Mouse (Mus musculus) neural tube, embryonic 13.5 days (tissue): ENCODE measurements around the gene Styk1. TPM values are rescaled to one million over a fixed set of nuclear protein-coding genes. Genes with fewer than 3 reads are reported as not detected.

Experiments used
- ATAC-seq: fragments of 200-750 bp; cut with Nextera tagmentation; 2 replicates; pipeline ENCODE4 v1.8.0; 2017; ENCODE audit warnings: low read depth, mild to moderate bottlenecking, moderate TSS enrichment, moderate library complexity
- H3K27ac ChIP-seq: fragments of 300-500 bp; sonication (generic); replicated peaks from 2 replicates; pipeline ENCODE4 v1.5.1; 2015; ENCODE audit warnings: moderate library complexity, mild to moderate bottlenecking, inconsistent platforms
- H3K27me3 ChIP-seq: fragments of 300-500 bp; sonication (generic); 2 replicates; pipeline ENCODE4 v1.6.1; 2015; ENCODE audit warnings: mild to moderate bottlenecking, inconsistent platforms
- H3K36me3 ChIP-seq: fragments of 300-500 bp; sonication (generic); 2 replicates; pipeline ENCODE4 v1.6.1; 2015; ENCODE audit warnings: mild to moderate bottlenecking, inconsistent platforms
- H3K4me1 ChIP-seq: fragments of 300-500 bp; sonication (generic); replicated peaks from 2 replicates; pipeline ENCODE4 v1.6.1; 2015; ENCODE audit warnings: inconsistent platforms
- H3K4me2 ChIP-seq: fragments of 300-500 bp; sonication (generic); 2 replicates; pipeline ENCODE4 v1.6.1; 2015; ENCODE audit warnings: inconsistent platforms, mild to moderate bottlenecking, moderate library complexity
- H3K4me3 ChIP-seq: fragments of 300-500 bp; sonication (generic); 2 replicates; pipeline ENCODE4 v1.5.1; 2015; ENCODE audit warnings: mild to moderate bottlenecking, inconsistent platforms
- H3K9ac ChIP-seq: fragments of 300-500 bp; sonication (generic); 2 replicates; pipeline ENCODE4 v1.6.1; 2015; ENCODE audit warnings: moderate library complexity, mild to moderate bottlenecking, inconsistent platforms
- H3K9me3 ChIP-seq: fragments of 300-500 bp; sonication (generic); 2 replicates; pipeline ENCODE4 v1.6.1; 2016; ENCODE audit warnings: inconsistent platforms
- WGBS: fragments of 180-500 bp; shearing (Covaris S2); methylation state at CpG from one replicate; pipeline ENCODE4 v1.1.7; 2015; 5-methylcytosine and 5-hydroxymethylcytosine counted together
- polyA plus RNA-seq: library from polyadenylated mRNA; unstranded; fragments of >200 nt; fragmentation: Nextera tagmentation; extraction: Ambion mirVana; gene quantifications from 2 replicates; pipeline ENCODE4 v1.2.1, GENCODE M21; 2015

Gene Styk1
- polyA plus RNA-seq, 1 experiment from 2014 or later = 1.4 TPM

DNA sequence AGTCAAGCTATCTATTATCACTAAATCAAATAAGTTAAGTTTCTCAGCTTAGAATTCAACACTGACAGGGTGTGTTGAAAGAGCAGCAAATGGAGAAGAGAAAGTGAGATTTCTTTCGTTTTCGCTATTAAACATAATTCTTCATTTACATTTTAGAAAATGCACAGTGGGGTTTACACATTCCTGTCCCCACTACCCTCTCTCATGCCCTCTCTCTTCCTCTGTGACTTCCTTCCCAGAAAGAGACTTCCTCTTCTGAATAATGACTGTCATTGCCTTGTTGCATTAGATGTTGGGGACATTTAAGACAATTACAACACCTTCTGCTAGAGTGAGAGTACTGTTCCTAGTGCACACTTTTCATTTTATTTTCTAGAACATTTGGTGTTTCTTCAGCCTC, 83.8 kb downstream of the Styk1 start:
- no peak for ATAC-seq
- Histone ChIP-seq H3K4me2 (no peak overlapping the region), H3K9ac (no peak overlapping the region), H3K9me3 (no peaks in the 10 kb centered on the region), H3K27me3 (no peaks in the 10 kb centered on the region), H3K27ac (no peak overlapping the region), H3K4me1 (no peaks in the 10 kb centered on the region), H3K4me3 (no peak overlapping the region), H3K36me3 (no peaks in the 10 kb centered on the region)
- 88% methylated on average over 2 of the region's 2 CpGs for WGBS

DNA sequence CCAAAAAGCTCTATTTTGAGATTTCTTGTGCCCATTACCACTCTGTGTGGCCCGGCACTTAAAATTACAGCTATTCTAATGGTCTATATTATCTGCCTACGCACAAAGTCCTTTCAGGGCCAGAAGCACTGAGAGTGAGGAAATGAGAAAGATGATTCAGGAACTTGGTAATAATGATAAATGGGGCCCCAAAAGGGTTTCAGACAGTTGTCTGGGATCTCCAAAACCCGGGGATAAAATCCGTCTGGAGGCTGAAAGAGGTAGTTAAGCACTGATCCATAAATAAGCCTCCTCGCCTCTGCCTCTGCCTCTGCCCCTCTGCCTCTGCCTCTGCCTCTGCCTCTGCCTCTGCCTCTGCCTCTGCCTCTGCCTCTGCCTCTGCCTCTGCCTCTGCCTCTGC, 89.2 kb downstream of the Styk1 start:
- no peak for ATAC-seq
- Histone ChIP-seq H3K4me1 (no peaks in the 10 kb centered on the region), H3K27ac (no peak overlapping the region), H3K4me3 (no peak overlapping the region), H3K27me3 (no peaks in the 10 kb centered on the region), H3K36me3 (no peaks in the 10 kb centered on the region), H3K4me2 (no peak overlapping the region), H3K9me3 (no peaks in the 10 kb centered on the region), H3K9ac (no peak overlapping the region)
- WGBS = 86% methylated on average over 5 of the region's 5 CpGs

DNA sequence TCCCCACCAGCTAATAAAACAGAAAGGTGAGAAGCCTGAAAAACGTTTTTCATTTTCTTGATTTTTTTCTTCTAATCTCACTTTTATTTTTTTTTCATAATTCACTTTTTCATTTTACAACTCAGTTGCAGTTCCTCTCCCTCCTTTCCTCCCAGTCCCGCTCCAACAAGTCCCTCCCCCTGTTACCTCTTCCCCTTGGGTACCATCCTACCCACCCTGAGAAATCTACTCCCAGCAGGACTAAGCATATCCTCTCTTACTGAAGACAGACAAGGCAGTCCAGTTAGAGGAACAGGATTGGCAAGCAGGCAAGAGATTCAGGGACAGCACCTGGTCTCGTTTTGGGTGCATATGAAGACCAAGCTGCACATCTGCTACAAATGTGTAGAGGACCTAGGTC, 90.6 kb downstream of the Styk1 start:
- no peak overlapping the region for H3K27ac ChIP-seq
- H3K4me2 ChIP-seq = no peak overlapping the region
- H3K9ac ChIP-seq = no peak overlapping the region
- H3K36me3 ChIP-seq = no peaks in the 10 kb centered on the region
- no peaks in the 10 kb centered on the region for H3K4me1 ChIP-seq
- WGBS = 71% methylated on average over 3 of the region's 3 CpGs
- H3K27me3 ChIP-seq = no peaks in the 10 kb centered on the region
- no peak overlapping the region for H3K4me3 ChIP-seq
- H3K9me3 ChIP-seq = no peaks in the 10 kb centered on the region
- ATAC-seq = no peak

DNA sequence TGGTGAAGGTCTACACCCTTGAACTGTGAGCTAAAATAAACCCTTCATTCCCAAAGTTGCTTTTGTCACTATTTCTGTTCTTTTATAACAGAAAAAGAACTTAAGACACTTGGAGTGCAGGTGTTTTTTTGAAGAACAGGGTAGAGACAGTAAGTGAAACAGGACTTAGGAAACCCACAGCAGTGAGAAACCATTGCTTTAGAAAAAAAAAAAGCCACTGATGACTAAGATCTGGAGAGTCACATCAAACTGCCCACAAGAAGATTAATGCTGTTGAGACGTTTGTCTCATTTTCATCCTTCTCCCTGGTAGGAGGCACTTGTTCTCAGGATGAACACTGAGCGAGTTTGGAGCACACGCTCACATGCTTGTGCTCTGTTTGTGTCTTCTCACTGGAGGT, 91.4 kb downstream of the Styk1 start:
- no peak overlapping the region for H3K9ac ChIP-seq
- H3K4me1 ChIP-seq = no peaks in the 10 kb centered on the region
- H3K27ac ChIP-seq = no peak overlapping the region
- no peak for ATAC-seq
- no peaks in the 10 kb centered on the region for H3K36me3 ChIP-seq
- no peaks in the 10 kb centered on the region for H3K9me3 ChIP-seq
- 83% methylated on average over 3 of the region's 3 CpGs for WGBS
- no peak overlapping the region for H3K4me3 ChIP-seq
- H3K27me3 ChIP-seq = no peaks in the 10 kb centered on the region
- no peak overlapping the region for H3K4me2 ChIP-seq

Other genes with a start within 250 kb of the Styk1 start
- 0.11 TPM in 1 of 2 replicates, not detected in the other for gene Klra2, start 106.2 kb downstream of the Styk1 start, polyA plus RNA-seq
- gene Magohb, start 60.4 kb downstream of the Styk1 start, polyA plus RNA-seq = 46.0 and 51.4 TPM in 2 replicates
- gene Ybx3, start 34.9 kb upstream of the Styk1 start, polyA plus RNA-seq = 19.8 and 24.5 TPM in 2 replicates
- not detected in 2 replicates for gene 5430401F13Rik, start 132.8 kb upstream of the Styk1 start, polyA plus RNA-seq
- gene Gm6619, start 132.8 kb upstream of the Styk1 start, polyA plus RNA-seq = not detected in 2 replicates